Mouse (Mus musculus): ENCODE measurements around the gene Krtap4-6. TPM values are rescaled to one million over a fixed set of nuclear protein-coding genes. Genes with fewer than 3 reads are reported as not detected.

Krtap4-6 gene
- polyA plus RNA-seq, 1 experiment = not detected

Other genes with a start within 250 kb of the Krtap4-6 start
- 3.9 and 4.5 TPM in 2 replicates for gene Krt12, start 243.7 kb downstream of the Krtap4-6 start, polyA plus RNA-seq (2012; rRNA removed)
- gene Krt20, start 227.8 kb downstream of the Krtap4-6 start, polyA plus RNA-seq (2012; rRNA removed) = 409 and 926 TPM in 2 replicates
- 1.0 and 2.8 TPM in 2 replicates for gene Krt23, start 172.8 kb downstream of the Krtap4-6 start, polyA plus RNA-seq (2012; rRNA removed)
- not detected in 2 replicates for gene Krt39, start 144.6 kb downstream of the Krtap4-6 start, polyA plus RNA-seq (2012; rRNA removed)
- not detected in 2 replicates for gene Krt40, start 122.8 kb downstream of the Krtap4-6 start, polyA plus RNA-seq (2012; rRNA removed)
- gene Krtap3-3, start 115.1 kb downstream of the Krtap4-6 start, polyA plus RNA-seq (2012; rRNA removed) = not detected in 2 replicates
- not detected in 2 replicates for gene Krtap3-2, start 109.1 kb downstream of the Krtap4-6 start, polyA plus RNA-seq (2012; rRNA removed)
- gene Gm11939, start 106.5 kb downstream of the Krtap4-6 start, polyA plus RNA-seq (2012; rRNA removed) = not detected in 2 replicates
- gene Krtap3-1, start 99.3 kb downstream of the Krtap4-6 start, polyA plus RNA-seq (2012; rRNA removed) = 0.30 and 0.55 TPM in 2 replicates
- not detected in 2 replicates for gene Krtap1-5, start 84.9 kb downstream of the Krtap4-6 start, polyA plus RNA-seq (2012; rRNA removed)
- not detected in 2 replicates for gene Krtap1-4, start 82.3 kb downstream of the Krtap4-6 start, polyA plus RNA-seq (2012; rRNA removed)
- not detected in 2 replicates for gene Krtap1-3, start 74.6 kb downstream of the Krtap4-6 start, polyA plus RNA-seq (2012; rRNA removed)
- gene Krtap9-3, start 67.9 kb downstream of the Krtap4-6 start, polyA plus RNA-seq (2012; rRNA removed) = not detected in 2 replicates
- 0.21 TPM in 1 of 2 replicates, not detected in the other for gene Gm11938, start 62.7 kb downstream of the Krtap4-6 start, polyA plus RNA-seq (2012; rRNA removed)
- not detected in 2 replicates for gene Gm11937, start 55.8 kb downstream of the Krtap4-6 start, polyA plus RNA-seq (2012; rRNA removed)
- 0.22 TPM in 1 of 2 replicates, not detected in the other for gene Krtap2-4, start 51.1 kb downstream of the Krtap4-6 start, polyA plus RNA-seq (2012; rRNA removed)
- 0.26 TPM in 1 of 2 replicates, not detected in the other for gene Gm11562, start 45.5 kb downstream of the Krtap4-6 start, polyA plus RNA-seq (2012; rRNA removed)
- not detected in 2 replicates for gene Krtap4-1, start 37.7 kb downstream of the Krtap4-6 start, polyA plus RNA-seq (2012; rRNA removed)
- not detected in 2 replicates for gene Krtap4-2, start 30.9 kb downstream of the Krtap4-6 start, polyA plus RNA-seq (2012; rRNA removed)
- not detected in 2 replicates for gene Krtap4-7, start 21.9 kb downstream of the Krtap4-6 start, polyA plus RNA-seq (2012; rRNA removed)
- gene Gm11555, start 15.7 kb downstream of the Krtap4-6 start, polyA plus RNA-seq (2012; rRNA removed) = not detected in 2 replicates
- gene Gm11563, start 7.0 kb downstream of the Krtap4-6 start, polyA plus RNA-seq (2012; rRNA removed) = not detected in 2 replicates
- gene Gm14190, start 24.8 kb upstream of the Krtap4-6 start, polyA plus RNA-seq (2012; rRNA removed) = not detected in 2 replicates
- gene Gm14180, start 68.3 kb upstream of the Krtap4-6 start, polyA plus RNA-seq (2012; rRNA removed) = not detected in 2 replicates
- gene Gm11595, start 107.0 kb upstream of the Krtap4-6 start, polyA plus RNA-seq (2012; rRNA removed) = not detected in 2 replicates
- gene Krtap4-8, start 114.7 kb upstream of the Krtap4-6 start, polyA plus RNA-seq (2012; rRNA removed) = not detected in 2 replicates
- not detected in 2 replicates for gene Krtap4-9, start 119.2 kb upstream of the Krtap4-6 start, polyA plus RNA-seq (2012; rRNA removed)
- not detected in 2 replicates for gene Gm11596, start 127.5 kb upstream of the Krtap4-6 start, polyA plus RNA-seq (2012; rRNA removed)
- gene Gm11569, start 133.0 kb upstream of the Krtap4-6 start, polyA plus RNA-seq (2012; rRNA removed) = not detected in 2 replicates
- gene Gm11554, start 138.5 kb upstream of the Krtap4-6 start, polyA plus RNA-seq (2012; rRNA removed) = not detected in 2 replicates
- not detected in 2 replicates for gene Krtap4-13, start 143.9 kb upstream of the Krtap4-6 start, polyA plus RNA-seq (2012; rRNA removed)
- gene Gm11564, start 149.7 kb upstream of the Krtap4-6 start, polyA plus RNA-seq (2012; rRNA removed) = not detected in 2 replicates
- not detected in 2 replicates for gene 2300003K06Rik, start 172.1 kb upstream of the Krtap4-6 start, polyA plus RNA-seq (2012; rRNA removed)
- gene Krtap4-16, start 185.6 kb upstream of the Krtap4-6 start, polyA plus RNA-seq (2012; rRNA removed) = 0.11 and 0.33 TPM in 2 replicates
- gene Gm11568, start 192.0 kb upstream of the Krtap4-6 start, polyA plus RNA-seq (2012; rRNA removed) = not detected in 2 replicates
- not detected in 2 replicates for gene Gm11559, start 198.5 kb upstream of the Krtap4-6 start, polyA plus RNA-seq (2012; rRNA removed)
- not detected in 2 replicates for gene Krtap9-1, start 207.4 kb upstream of the Krtap4-6 start, polyA plus RNA-seq (2012; rRNA removed)
- not detected in 2 replicates for gene Gm11567, start 213.2 kb upstream of the Krtap4-6 start, polyA plus RNA-seq (2012; rRNA removed)
- not detected in 2 replicates for gene Krtap31-1, start 242.0 kb upstream of the Krtap4-6 start, polyA plus RNA-seq (2012; rRNA removed)
- not detected in 2 replicates for gene Gm11565, start 248.8 kb upstream of the Krtap4-6 start, polyA plus RNA-seq (2012; rRNA removed)